Mouse (Mus musculus): Measurements from ENCODE around the gene Rtn4r. TPM values are rescaled to one million over a fixed set of nuclear protein-coding genes. Genes with fewer than 3 reads are reported as not detected.

Rtn4r gene
- not detected in 2 replicates for polyA plus RNA-seq (2012; ENCODE audit: insufficient read depth, insufficient read length, missing spikeins)

GRCm38 (mm10) chr16:18127241-18127861 is at the start of gene Rtn4r:
Gene Rtn4r, plus strand, starts transcription at chr16:18127642.
- Histone ChIP-seq H3K4me3 (ENCODE audit: insufficient read depth, low read length) (peak within 1 kb of the TSS; percentile 55), H3K27ac (ENCODE audit: insufficient read depth, low read depth, low read length) (no peak within 1 kb of the TSS), H3K4me1 (ENCODE audit: control insufficient read depth, insufficient read depth, low read length) (peaks cover 16% of the 10 kb centered on the region)
- TF ChIP-seq CTCF (IDR thresholded peaks at IDR 0.05; ENCODE audit: low read depth, low read length) (no peak), POLR2A (IDR thresholded peaks at IDR 0.05; ENCODE audit: borderline replicate concordance, low read depth, low read length) (no peak)

GRCm38 (mm10) chr16:18078314-18079015 is 49.0 kb upstream of the Rtn4r start:
- Histone ChIP-seq H3K4me1 (ENCODE audit: control insufficient read depth, insufficient read depth, low read length) (peaks cover 7% of the 10 kb centered on the region), H3K4me3 (ENCODE audit: insufficient read depth, low read length) (no peak overlapping the region), H3K27ac (ENCODE audit: insufficient read depth, low read depth, low read length) (no peak overlapping the region)
- TF ChIP-seq POLR2A (IDR thresholded peaks at IDR 0.05; ENCODE audit: borderline replicate concordance, low read depth, low read length) (no peak), CTCF (IDR thresholded peaks at IDR 0.05; ENCODE audit: low read depth, low read length) (no peak)

GRCm38 (mm10) chr16:18079300-18079699 is 48.1 kb upstream of the Rtn4r start:
- peaks cover 7% of the 10 kb centered on the region for H3K4me1 ChIP-seq (ENCODE audit: control insufficient read depth, insufficient read depth, low read length)
- TF ChIP-seq CTCF (IDR thresholded peaks at IDR 0.05; ENCODE audit: low read depth, low read length): no peak
- no peak for TF ChIP-seq POLR2A (IDR thresholded peaks at IDR 0.05; ENCODE audit: borderline replicate concordance, low read depth, low read length)
- no peak overlapping the region for H3K27ac ChIP-seq (ENCODE audit: insufficient read depth, low read depth, low read length)
- H3K4me3 ChIP-seq (ENCODE audit: insufficient read depth, low read length): no peak overlapping the region

- Histone ChIP-seq H3K27ac (ENCODE audit: insufficient read depth, low read depth, low read length) (no peak overlapping the region), H3K4me3 (ENCODE audit: insufficient read depth, low read length) (no peak overlapping the region)
- TF ChIP-seq POLR2A (IDR thresholded peaks at IDR 0.05; ENCODE audit: borderline replicate concordance, low read depth, low read length): no peak
- no peak for TF ChIP-seq CTCF (IDR thresholded peaks at IDR 0.05; ENCODE audit: low read depth, low read length)
These were observed 47.3 kb upstream of the Rtn4r start for GRCm38 (mm10) chr16:18080171-18080570.

GRCm38 (mm10) chr16:18081149-18081827 is 46.2 kb upstream of the Rtn4r start:
- TF ChIP-seq CTCF (IDR thresholded peaks at IDR 0.05; ENCODE audit: low read depth, low read length): no peak
- TF ChIP-seq POLR2A (IDR thresholded peaks at IDR 0.05; ENCODE audit: borderline replicate concordance, low read depth, low read length): no peak
- no peak overlapping the region for H3K27ac ChIP-seq (ENCODE audit: insufficient read depth, low read depth, low read length)
- H3K4me3 ChIP-seq (ENCODE audit: insufficient read depth, low read length): no peak overlapping the region
- peaks cover 7% of the 10 kb centered on the region for H3K4me1 ChIP-seq (ENCODE audit: control insufficient read depth, insufficient read depth, low read length)

More at GRCm38 (mm10) chr16:18080171-18080570, 47.3 kb upstream of the Rtn4r start:
- peaks cover 7% of the 10 kb centered on the region for H3K4me1 ChIP-seq (ENCODE audit: control insufficient read depth, insufficient read depth, low read length)

GRCm38 (mm10) chr16:18082291-18082690 is 45.2 kb upstream of the Rtn4r start:
- TF ChIP-seq CTCF (IDR thresholded peaks at IDR 0.05; ENCODE audit: low read depth, low read length): no peak
- no peak for TF ChIP-seq POLR2A (IDR thresholded peaks at IDR 0.05; ENCODE audit: borderline replicate concordance, low read depth, low read length)
- H3K4me1 ChIP-seq (ENCODE audit: control insufficient read depth, insufficient read depth, low read length): peaks cover 7% of the 10 kb centered on the region
- H3K4me3 ChIP-seq (ENCODE audit: insufficient read depth, low read length): no peak overlapping the region
- H3K27ac ChIP-seq (ENCODE audit: insufficient read depth, low read depth, low read length): no peak overlapping the region

GRCm38 (mm10) chr16:18083231-18083951 is 44.1 kb upstream of the Rtn4r start:
- H3K4me1 ChIP-seq (ENCODE audit: control insufficient read depth, insufficient read depth, low read length): peaks cover 14% of the 10 kb centered on the region
- H3K4me3 ChIP-seq (ENCODE audit: insufficient read depth, low read length): no peak overlapping the region
- no peak overlapping the region for H3K27ac ChIP-seq (ENCODE audit: insufficient read depth, low read depth, low read length)
- no peak for TF ChIP-seq POLR2A (IDR thresholded peaks at IDR 0.05; ENCODE audit: borderline replicate concordance, low read depth, low read length)
- no peak for TF ChIP-seq CTCF (IDR thresholded peaks at IDR 0.05; ENCODE audit: low read depth, low read length)

GRCm38 (mm10) chr16:18084262-18084661 is 43.2 kb upstream of the Rtn4r start:
- no peak overlapping the region for H3K4me3 ChIP-seq (ENCODE audit: insufficient read depth, low read length)
- H3K27ac ChIP-seq (ENCODE audit: insufficient read depth, low read depth, low read length): no peak overlapping the region
- no peak for TF ChIP-seq POLR2A (IDR thresholded peaks at IDR 0.05; ENCODE audit: borderline replicate concordance, low read depth, low read length)
- TF ChIP-seq CTCF (IDR thresholded peaks at IDR 0.05; ENCODE audit: low read depth, low read length): no peak
- H3K4me1 ChIP-seq (ENCODE audit: control insufficient read depth, insufficient read depth, low read length): peaks cover 14% of the 10 kb centered on the region

- TF ChIP-seq CTCF (IDR thresholded peaks at IDR 0.05; ENCODE audit: low read depth, low read length) (no peak), POLR2A (IDR thresholded peaks at IDR 0.05; ENCODE audit: borderline replicate concordance, low read depth, low read length) (no peak)
- no peak overlapping the region for H3K4me3 ChIP-seq (ENCODE audit: insufficient read depth, low read length)
These were observed 40.3 kb upstream of the Rtn4r start for GRCm38 (mm10) chr16:18087101-18087500.

More at GRCm38 (mm10) chr16:18087101-18087500, 40.3 kb upstream of the Rtn4r start:
- no peak overlapping the region for H3K27ac ChIP-seq (ENCODE audit: insufficient read depth, low read depth, low read length)
- peaks cover 13% of the 10 kb centered on the region for H3K4me1 ChIP-seq (ENCODE audit: control insufficient read depth, insufficient read depth, low read length)
